Mouse (Mus musculus) liver, embryonic 14.5 days (tissue): ENCODE data around the gene Fgf14.

ENCODE experiments used
- CTCF ChIP-seq: IDR thresholded peaks from 2 replicates; pipeline ENCODE4 v1.5.1; 2016; ENCODE audit warnings: antibody characterized with exemption, low read depth, control low read depth
- EP300 ChIP-seq: IDR thresholded peaks from 2 replicates; pipeline ENCODE4 v1.6.1; 2016; ENCODE audit warnings: antibody characterized with exemption, low read depth

DNA sequence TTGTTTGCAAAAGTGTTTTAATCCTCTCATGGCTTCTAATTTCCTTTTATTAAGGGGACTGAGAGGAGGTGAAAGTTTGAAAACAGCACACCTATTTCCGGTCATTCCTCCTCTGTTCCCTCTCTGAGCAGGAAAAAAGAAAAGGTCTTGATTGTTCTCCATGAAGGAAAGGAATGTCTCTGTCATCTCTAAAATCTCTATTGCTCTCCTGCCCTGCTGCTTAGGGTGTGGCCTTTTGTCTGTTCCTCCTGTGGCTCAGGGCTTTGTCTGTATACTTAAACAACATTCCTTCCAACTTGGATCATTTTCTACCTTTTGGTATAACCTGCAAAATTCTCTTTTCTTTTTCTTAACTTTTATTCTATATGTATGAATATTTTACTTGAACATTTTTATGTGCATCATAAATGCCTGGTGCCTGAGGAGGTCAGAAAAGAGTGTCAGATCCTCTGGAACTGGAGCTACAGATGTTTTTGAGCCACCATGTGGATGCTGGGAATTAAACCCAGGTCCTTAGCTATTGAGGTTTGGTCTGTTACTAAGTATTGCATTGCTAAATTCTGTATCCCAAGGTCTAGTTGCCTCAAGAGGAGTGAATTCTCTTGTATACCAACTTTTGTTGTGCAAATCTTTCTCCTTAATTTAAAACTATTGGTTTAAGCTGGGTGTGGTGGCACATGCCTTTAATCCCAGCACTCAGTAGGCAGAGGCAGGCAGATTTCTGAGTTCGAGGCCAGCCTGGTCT is 230.7 kb downstream of the Fgf14 start:
- no peak for TF ChIP-seq CTCF
- no peak for TF ChIP-seq EP300
